Mouse (Mus musculus) embryonic fibroblast, embryonic 13.5 days (primary cell): ENCODE results near the gene Zzef1.

Experiments used
- CTCF ChIP-seq: IDR thresholded peaks from 2 replicates; pipeline ENCODE4 v1.5.1; 2011; ENCODE audit warnings: mild to moderate bottlenecking, control low read depth, low read length, moderate library complexity, borderline replicate concordance; ENCODE audit not compliant: insufficient read depth
- POLR2A ChIP-seq: IDR thresholded peaks from 2 replicates; pipeline ENCODE4 v1.6.1; 2011; ENCODE audit warnings: low read depth, mild to moderate bottlenecking, control low read depth, low read length, moderate library complexity

DNA sequence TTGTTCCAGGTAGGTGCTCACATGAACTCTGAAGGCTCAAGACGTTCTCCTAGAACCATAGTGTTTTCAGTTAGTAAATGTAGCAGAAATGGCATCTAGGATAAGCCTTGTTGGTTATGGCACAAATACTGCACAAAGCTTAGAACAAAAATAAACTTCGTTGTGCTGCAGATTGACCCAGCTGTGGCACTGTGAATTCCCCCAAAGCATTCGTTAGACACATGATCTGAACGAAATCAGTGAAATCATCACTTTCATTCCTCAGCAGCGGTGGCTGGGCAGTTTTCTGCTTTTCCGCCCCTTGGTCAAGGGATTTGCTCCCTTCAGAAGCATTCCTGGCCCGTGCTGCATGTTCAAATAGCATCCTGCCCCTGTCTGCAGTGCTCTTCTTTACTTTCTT is 22.0 kb downstream of the Zzef1 start:
- TF ChIP-seq POLR2A: no peak
- no peak for TF ChIP-seq CTCF
